Mouse (Mus musculus): ENCODE results near the gene Ifna16. TPM values are rescaled to one million over a fixed set of nuclear protein-coding genes. Genes with fewer than 3 reads are reported as not detected.

Gene Ifna16
- polyA plus RNA-seq, 1 experiment from 2014 or later = not detected

GRCm38 (mm10) chr4:88634311-88634710 is 42.4 kb downstream of the Ifna16 start, which contains the start of gene C87499:
C87499 (minus strand) TSS chr4:88634411.
- Histone ChIP-seq H3K4me2 (replicated peaks) (no peak within 1 kb of the TSS), H3K27ac (no peak within 1 kb of the TSS), H3K27me3 (no peaks in the 10 kb centered on the region), H3K4me1 (no peaks in the 10 kb centered on the region), H3K9me3 (replicated peaks) (no peaks in the 10 kb centered on the region), H3K9ac (no peak within 1 kb of the TSS), H3K36me3 (no peaks in the 10 kb centered on the region), H3K4me3 (no peak within 1 kb of the TSS)
- 88% methylated on average over 4 of the region's 4 CpGs for WGBS
- no peak for ATAC-seq (ENCODE audit: low FRiP score)

Other genes starting within 250 kb of the Ifna16 start
- gene Hacd4, start 238.0 kb downstream of the Ifna16 start, polyA plus RNA-seq (2016; fragmentation: Nextera tagmentation; extraction: Ambion mirVana) = 3.9 TPM in 2 replicates
- not detected in 2 replicates for gene Ifnb1, start 154.2 kb downstream of the Ifna16 start, polyA plus RNA-seq (2016; fragmentation: Nextera tagmentation; extraction: Ambion mirVana)
- gene Ifna15, start 118.7 kb downstream of the Ifna16 start, polyA plus RNA-seq (2016; fragmentation: Nextera tagmentation; extraction: Ambion mirVana) = not detected in 2 replicates
- not detected in 2 replicates for gene Ifna14, start 105.1 kb downstream of the Ifna16 start, polyA plus RNA-seq (2016; fragmentation: Nextera tagmentation; extraction: Ambion mirVana)
- gene Ifna9, start 84.5 kb downstream of the Ifna16 start, polyA plus RNA-seq (2016; fragmentation: Nextera tagmentation; extraction: Ambion mirVana) = not detected in 2 replicates
- gene Ifna12, start 73.5 kb downstream of the Ifna16 start, polyA plus RNA-seq (2016; fragmentation: Nextera tagmentation; extraction: Ambion mirVana) = not detected in 2 replicates
- gene C87499, start 42.5 kb downstream of the Ifna16 start, polyA plus RNA-seq (2016; fragmentation: Nextera tagmentation; extraction: Ambion mirVana) = not detected in 2 replicates
- not detected in 2 replicates for gene Ifna13, start 32.5 kb downstream of the Ifna16 start, polyA plus RNA-seq (2016; fragmentation: Nextera tagmentation; extraction: Ambion mirVana)
- not detected in 2 replicates for gene Ifna2, start 7.0 kb upstream of the Ifna16 start, polyA plus RNA-seq (2016; fragmentation: Nextera tagmentation; extraction: Ambion mirVana)
- not detected in 2 replicates for gene Ifnab, start 14.4 kb upstream of the Ifna16 start, polyA plus RNA-seq (2016; fragmentation: Nextera tagmentation; extraction: Ambion mirVana)
- gene Gm26566, start 44.9 kb upstream of the Ifna16 start, polyA plus RNA-seq (2016; fragmentation: Nextera tagmentation; extraction: Ambion mirVana) = 1.4 and 1.9 TPM in 2 replicates
- 144 and 152 TPM in 2 replicates for gene Klhl9, start 45.5 kb upstream of the Ifna16 start, polyA plus RNA-seq (2016; fragmentation: Nextera tagmentation; extraction: Ambion mirVana)
- not detected in 2 replicates for gene Gm13271, start 77.9 kb upstream of the Ifna16 start, polyA plus RNA-seq (2016; fragmentation: Nextera tagmentation; extraction: Ambion mirVana)
- 0.31 and 0.39 TPM in 2 replicates for gene Gm13283, start 83.2 kb upstream of the Ifna16 start, polyA plus RNA-seq (2016; fragmentation: Nextera tagmentation; extraction: Ambion mirVana)
- gene Gm13290, start 96.9 kb upstream of the Ifna16 start, polyA plus RNA-seq (2016; fragmentation: Nextera tagmentation; extraction: Ambion mirVana) = not detected in 2 replicates
- not detected in 2 replicates for gene Gm13289, start 100.0 kb upstream of the Ifna16 start, polyA plus RNA-seq (2016; fragmentation: Nextera tagmentation; extraction: Ambion mirVana)
- gene Gm13272, start 102.9 kb upstream of the Ifna16 start, polyA plus RNA-seq (2016; fragmentation: Nextera tagmentation; extraction: Ambion mirVana) = not detected in 2 replicates
- not detected in 2 replicates for gene Ifnz, start 105.2 kb upstream of the Ifna16 start, polyA plus RNA-seq (2016; fragmentation: Nextera tagmentation; extraction: Ambion mirVana)
- gene Gm13276, start 108.8 kb upstream of the Ifna16 start, polyA plus RNA-seq (2016; fragmentation: Nextera tagmentation; extraction: Ambion mirVana) = 0.62 TPM in 1 of 2 replicates, not detected in the other
- gene Gm13277, start 111.7 kb upstream of the Ifna16 start, polyA plus RNA-seq (2016; fragmentation: Nextera tagmentation; extraction: Ambion mirVana) = not detected in 2 replicates
- not detected in 2 replicates for gene Gm13278, start 114.6 kb upstream of the Ifna16 start, polyA plus RNA-seq (2016; fragmentation: Nextera tagmentation; extraction: Ambion mirVana)
- not detected in 2 replicates for gene Gm13275, start 117.6 kb upstream of the Ifna16 start, polyA plus RNA-seq (2016; fragmentation: Nextera tagmentation; extraction: Ambion mirVana)
- not detected in 2 replicates for gene Gm13279, start 120.5 kb upstream of the Ifna16 start, polyA plus RNA-seq (2016; fragmentation: Nextera tagmentation; extraction: Ambion mirVana)
- gene Gm13285, start 122.7 kb upstream of the Ifna16 start, polyA plus RNA-seq (2016; fragmentation: Nextera tagmentation; extraction: Ambion mirVana) = 0.26 and 0.95 TPM in 2 replicates
- gene Gm13287, start 126.3 kb upstream of the Ifna16 start, polyA plus RNA-seq (2016; fragmentation: Nextera tagmentation; extraction: Ambion mirVana) = not detected in 2 replicates
- not detected in 2 replicates for gene Gm13288, start 128.6 kb upstream of the Ifna16 start, polyA plus RNA-seq (2016; fragmentation: Nextera tagmentation; extraction: Ambion mirVana)
- gene Ifna7, start 139.3 kb upstream of the Ifna16 start, polyA plus RNA-seq (2016; fragmentation: Nextera tagmentation; extraction: Ambion mirVana) = not detected in 2 replicates
- gene Ifna11, start 143.0 kb upstream of the Ifna16 start, polyA plus RNA-seq (2016; fragmentation: Nextera tagmentation; extraction: Ambion mirVana) = not detected in 2 replicates
- gene Ifna6, start 150.5 kb upstream of the Ifna16 start, polyA plus RNA-seq (2016; fragmentation: Nextera tagmentation; extraction: Ambion mirVana) = not detected in 2 replicates
- gene Ifna5, start 158.6 kb upstream of the Ifna16 start, polyA plus RNA-seq (2016; fragmentation: Nextera tagmentation; extraction: Ambion mirVana) = not detected in 2 replicates
- gene Ifna4, start 164.9 kb upstream of the Ifna16 start, polyA plus RNA-seq (2016; fragmentation: Nextera tagmentation; extraction: Ambion mirVana) = not detected in 2 replicates
- not detected in 2 replicates for gene Ifna1, start 173.2 kb upstream of the Ifna16 start, polyA plus RNA-seq (2016; fragmentation: Nextera tagmentation; extraction: Ambion mirVana)
- gene Ifne, start 203.3 kb upstream of the Ifna16 start, polyA plus RNA-seq (2016; fragmentation: Nextera tagmentation; extraction: Ambion mirVana) = not detected in 2 replicates

All from hindbrain, embryonic 12.5 days (tissue).